17 mouse cellular contexts compared by ENCODE assay signal in the genomic region with DNA sequence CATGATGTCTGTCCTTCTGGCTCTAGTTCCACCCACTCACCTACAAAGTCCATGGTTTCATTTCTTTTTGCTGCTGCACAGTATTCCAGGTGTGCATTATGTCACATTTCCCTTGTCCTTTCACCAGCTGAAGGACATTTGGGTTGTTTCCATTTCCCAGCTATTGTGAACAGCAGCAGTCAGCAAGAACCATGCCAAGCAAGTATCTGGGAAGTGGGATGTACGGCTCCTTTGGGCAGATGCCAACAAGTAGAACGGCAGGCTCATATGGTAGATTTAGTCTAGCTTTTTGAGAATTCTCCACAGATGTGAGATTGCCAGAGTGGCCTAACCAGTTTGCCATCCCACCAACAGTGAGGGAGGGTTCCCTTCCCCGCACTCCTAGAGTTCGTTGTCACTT. TPM values are rescaled to one million over a fixed set of nuclear protein-coding genes. Genes with fewer than 3 reads are reported as not detected.
DNase-seq lines count a peak whose midpoint lies in the region; ATAC-seq and TF ChIP-seq lines count a peak whose summit lies in the region.
"Had no signal": no experiment of that assay in that cellular context is flagged by ENCODE, and none has a peak within 500 bp of the region (broad histone marks: within the 10 kb centered on the region; RNA-seq: fewer than 3 reads in every experiment).

No protein-coding gene starts in this region.

- H3K27me3 ChIP-seq in embryonic facial prominence, embryonic 14.5 days (replicated peaks; ENCODE audit: control insufficient read depth, insufficient read depth, low read length): no peaks in the 10 kb centered on the region
- no peaks in the 10 kb centered on the region for H3K27me3 ChIP-seq in embryonic facial prominence, embryonic 10.5 days (replicated peaks; ENCODE audit: low read depth, poor library complexity, severe bottlenecking)
- H3K27me3 ChIP-seq: forebrain, embryonic 15.5 days; liver, embryonic 15.5 days; midbrain, embryonic 13.5 days had no signal

- no peak overlapping the region for H3K4me3 ChIP-seq in embryonic facial prominence, embryonic 14.5 days (ENCODE audit: low read depth, low read length)
- no peak overlapping the region for H3K4me3 ChIP-seq in embryonic facial prominence, embryonic 10.5 days
- H3K4me3 ChIP-seq in layer of hippocampus, adult 2 months: no peak overlapping the region
- H3K4me3 ChIP-seq: forebrain, embryonic 15.5 days; heart, adult 2 months; liver, embryonic 15.5 days; midbrain, embryonic 13.5 days had no signal

- peak; percentile 40 for DNase-seq in embryonic facial prominence, embryonic 14.5 days (ENCODE audit: low spot score)
- no peak for DNase-seq in embryonic facial prominence, embryonic 10.5 days (ENCODE audit: low spot score)
- peak; percentile 25 for DNase-seq in heart, postnatal 4 days
- DNase-seq in heart, postnatal 36 days: no peak
- peak; percentile 40 to 48 for DNase-seq in layer of hippocampus, adult 2 months (ENCODE audit: low spot score in 2 of 2)
- DNase-seq in layer of hippocampus, adult 9-10 months (ENCODE audit: low spot score): no peak
- DNase-seq in right cerebral cortex, adult 18-20 months: peak; percentile 47
- DNase-seq in right cerebral cortex, postnatal 36 days (ENCODE audit: low spot score in 2 of 2): no peak
- DNase-seq: cerebellum, adult 11 months; cerebellum, postnatal 14 days; spleen, adult 18-20 months had no signal

- intact Hi-C loops in heart, postnatal 36 days (cut with DNase I): no loop called here

- no peak for TF ChIP-seq CTCF in layer of hippocampus, adult 2 months (conservative IDR thresholded peaks at IDR 0.05)

- H3K4me2 ChIP-seq in embryonic facial prominence, embryonic 14.5 days (ENCODE audit: low read depth, low read length): no peak overlapping the region
- H3K4me2 ChIP-seq: forebrain, embryonic 15.5 days; liver, embryonic 15.5 days; midbrain, embryonic 13.5 days had no signal

- no peaks in the 10 kb centered on the region for H3K9me3 ChIP-seq in embryonic facial prominence, embryonic 14.5 days (ENCODE audit: control insufficient read depth, low read length)
- no peaks in the 10 kb centered on the region for H3K9me3 ChIP-seq in embryonic facial prominence, embryonic 10.5 days
- H3K9me3 ChIP-seq: forebrain, embryonic 15.5 days; G1E; liver, embryonic 15.5 days; midbrain, embryonic 13.5 days had no signal

- WGBS in embryonic facial prominence, embryonic 14.5 days: 65% methylated on average over 4 of the region's 4 CpGs
- WGBS in embryonic facial prominence, embryonic 10.5 days: 92% methylated on average over 4 of the region's 4 CpGs

- no peak overlapping the region; the same call in 1 of the 2 replicates for H3K27ac ChIP-seq in embryonic facial prominence, embryonic 14.5 days (replicated peaks; ENCODE audit: low read depth, low read length)
- H3K27ac ChIP-seq in embryonic facial prominence, embryonic 10.5 days (replicated peaks): no peak overlapping the region
- H3K27ac ChIP-seq in layer of hippocampus, adult 2 months: peak overlapping the region; percentile 53; the same call in 1 of the 2 replicates
- H3K27ac ChIP-seq: forebrain, embryonic 15.5 days; heart, adult 2 months; liver, embryonic 15.5 days; midbrain, embryonic 13.5 days had no signal

- no peaks in the 10 kb centered on the region for H3K4me1 ChIP-seq in embryonic facial prominence, embryonic 14.5 days (ENCODE audit: control insufficient read depth, insufficient read depth, low read length)
- H3K4me1 ChIP-seq in embryonic facial prominence, embryonic 10.5 days: no peaks in the 10 kb centered on the region
- H3K4me1 ChIP-seq: forebrain, embryonic 15.5 days; midbrain, embryonic 13.5 days had no signal

- no peak for ATAC-seq in embryonic facial prominence, embryonic 14.5 days (ENCODE audit: low read depth)
- ATAC-seq: CD4-positive, CD25-positive, alpha-beta regulatory T cell, adult 4 months; forebrain, embryonic 15.5 days; midbrain, embryonic 13.5 days had no signal

- H3K36me3 ChIP-seq in embryonic facial prominence, embryonic 14.5 days (ENCODE audit: control insufficient read depth, insufficient read depth, low read length): peaks cover 19% of the 10 kb centered on the region
- H3K36me3 ChIP-seq in embryonic facial prominence, embryonic 10.5 days (replicated peaks): peaks cover 31% of the 10 kb centered on the region

- H3K9ac ChIP-seq in embryonic facial prominence, embryonic 14.5 days (ENCODE audit: low read depth, low read length): no peak overlapping the region
- H3K9ac ChIP-seq: forebrain, embryonic 15.5 days; liver, embryonic 15.5 days; midbrain, embryonic 13.5 days had no signal

RNA-seq across cellular contexts. Expression of gene Dbt, which starts 18.0 kb away (rescaled TPM):
- polyA plus RNA-seq in embryonic facial prominence, embryonic 14.5 days (2014; fragmentation: Nextera tagmentation; extraction: Ambion mirVana): 9.5 and 11.3 TPM in 2 replicates
- 12.3 and 12.5 TPM in 2 replicates for polyA plus RNA-seq in embryonic facial prominence, embryonic 10.5 days (2016; fragmentation: Nextera tagmentation; extraction: Ambion mirVana)
- 10 to 100 TPM; 22.4 to 22.6 TPM for total RNA-seq in heart, postnatal 4 days (2021)
- 10 to 100 TPM; 59.8 to 62.9 TPM for total RNA-seq in heart, postnatal 36 days (2021)
- 10 to 100 TPM; 18.9 to 24.0 TPM for total RNA-seq in layer of hippocampus, adult 2 months (2021)

RNA-seq across cellular contexts. Expression of gene Rtca, which starts 22.8 kb away (rescaled TPM):
- polyA plus RNA-seq in embryonic facial prominence, embryonic 14.5 days (2014; fragmentation: Nextera tagmentation; extraction: Ambion mirVana): 67.0 and 76.9 TPM in 2 replicates
- polyA plus RNA-seq in embryonic facial prominence, embryonic 10.5 days (2016; fragmentation: Nextera tagmentation; extraction: Ambion mirVana): 109 and 114 TPM in 2 replicates
- total RNA-seq in heart, postnatal 4 days (2021): 10 to 100 TPM; 30.7 to 34.1 TPM
- 10 to 100 TPM; 20.2 to 21.0 TPM for total RNA-seq in heart, postnatal 36 days (2021)
- 10 to 100 TPM; 59.4 to 64.5 TPM for total RNA-seq in layer of hippocampus, adult 2 months (2021)

RNA-seq across cellular contexts. Expression of gene Lrrc39, which starts 31.9 kb away (rescaled TPM):
- 3.3 and 4.3 TPM in 2 replicates for polyA plus RNA-seq in embryonic facial prominence, embryonic 14.5 days (2014; fragmentation: Nextera tagmentation; extraction: Ambion mirVana)
- 0.70 and 0.75 TPM in 2 replicates for polyA plus RNA-seq in embryonic facial prominence, embryonic 10.5 days (2016; fragmentation: Nextera tagmentation; extraction: Ambion mirVana)
- total RNA-seq in heart, postnatal 4 days (2021): 10 to 100 TPM; 65.9 to 67.2 TPM
- 10 to 100 TPM; 74.1 to 75.1 TPM for total RNA-seq in heart, postnatal 36 days (2021)
- under 1 TPM in 1 of 2 experiments, not detected in 1; 0.12 TPM for total RNA-seq in layer of hippocampus, adult 2 months (2021)
- polyA plus RNA-seq: G1E had no signal

Comparison
In these comparisons a context has a peak if more than half of its experiments do, and no peak if none do; other contexts are left out.
1. DNase-seq: peak in embryonic facial prominence, embryonic 14.5 days (single experiment), heart, postnatal 4 days (single experiment), layer of hippocampus, adult 2 months (2 of 2) and right cerebral cortex, adult 18-20 months (single experiment); none in embryonic facial prominence, embryonic 10.5 days (single experiment), heart, postnatal 36 days (0 of 2), layer of hippocampus, adult 9-10 months (single experiment) and right cerebral cortex, postnatal 36 days (0 of 2).
2. RNA of gene Lrrc39, which starts 31.9 kb away (total RNA-seq): 74.1 to 75.1 TPM in heart, postnatal 36 days and 65.9 to 67.2 TPM in heart, postnatal 4 days; 0.12 TPM in layer of hippocampus, adult 2 months; every median in the first group is over 10 times any median in the second.